Mouse (Mus musculus): ENCODE data around the gene Orai1.

Orai1 gene

DNA sequence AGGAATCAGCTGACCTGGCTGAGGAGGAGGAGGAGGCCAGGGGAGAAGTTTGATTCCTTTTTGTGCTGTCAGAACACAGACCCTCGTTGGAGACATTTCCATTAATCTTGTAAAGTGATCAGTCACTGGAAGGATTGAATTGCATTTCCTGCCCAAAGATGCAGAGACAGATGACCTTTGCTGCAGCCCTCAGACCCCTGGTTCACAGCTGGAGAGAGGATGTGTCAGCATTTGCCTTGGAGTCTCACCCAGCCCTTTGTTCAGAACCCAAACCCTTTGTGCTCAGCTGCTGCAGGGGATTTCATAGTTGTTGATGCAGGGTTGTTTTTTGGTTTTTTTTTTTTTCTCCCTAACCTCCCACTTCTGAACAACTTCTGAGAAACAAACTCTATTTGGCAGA, 20.0 kb upstream of the Orai1 start:
- DNase-seq (ENCODE audit: low spot score in 2 of 2) = no peak

DNA sequence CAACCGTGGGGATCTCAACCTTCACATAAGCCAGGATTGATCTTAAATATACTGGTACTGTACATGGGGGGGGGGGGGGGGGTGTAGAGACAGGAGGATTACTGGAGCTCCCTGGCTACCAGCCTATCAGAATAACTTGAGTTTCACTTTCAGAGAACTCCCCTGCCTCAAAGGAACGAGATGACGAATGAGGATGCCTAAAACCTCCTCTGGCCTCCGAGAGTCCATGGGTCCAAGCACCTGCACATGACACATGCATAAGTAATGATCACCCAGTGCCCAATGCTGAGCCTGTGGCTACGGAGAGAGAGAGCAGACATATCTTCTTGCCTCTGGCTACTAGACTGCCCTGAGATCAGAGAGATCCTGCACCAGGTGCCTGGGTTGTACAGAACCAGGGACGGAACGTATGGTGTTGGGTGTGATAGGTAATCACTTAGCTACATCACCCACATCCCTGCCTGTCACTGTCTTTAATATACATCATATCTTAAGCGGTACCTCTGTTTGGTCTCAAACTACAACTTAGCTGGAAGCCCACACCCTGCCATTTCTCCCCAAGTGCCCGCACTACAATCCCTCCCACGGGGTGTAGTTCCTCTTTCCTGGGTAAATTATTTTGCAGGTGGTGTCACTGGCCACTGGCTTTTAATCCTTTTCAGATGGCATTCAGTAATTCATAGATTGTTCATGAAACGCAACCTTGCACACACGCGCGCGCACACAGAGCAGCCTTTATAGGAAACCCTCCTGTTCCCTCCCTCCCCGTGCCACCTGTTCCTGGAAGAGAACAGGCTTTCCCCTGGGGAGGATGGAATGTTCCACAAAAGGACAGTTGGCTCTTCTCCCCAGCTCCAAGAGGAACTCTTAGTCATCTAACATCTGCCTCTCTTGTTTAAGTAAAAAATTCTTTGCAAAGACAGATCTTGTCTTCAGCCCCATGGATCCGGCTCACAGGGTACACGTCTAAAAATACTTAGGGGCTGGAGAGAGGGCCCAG, 17.4 kb upstream of the Orai1 start:
- no peak for DNase-seq (ENCODE audit: low spot score in 2 of 2)

DNA sequence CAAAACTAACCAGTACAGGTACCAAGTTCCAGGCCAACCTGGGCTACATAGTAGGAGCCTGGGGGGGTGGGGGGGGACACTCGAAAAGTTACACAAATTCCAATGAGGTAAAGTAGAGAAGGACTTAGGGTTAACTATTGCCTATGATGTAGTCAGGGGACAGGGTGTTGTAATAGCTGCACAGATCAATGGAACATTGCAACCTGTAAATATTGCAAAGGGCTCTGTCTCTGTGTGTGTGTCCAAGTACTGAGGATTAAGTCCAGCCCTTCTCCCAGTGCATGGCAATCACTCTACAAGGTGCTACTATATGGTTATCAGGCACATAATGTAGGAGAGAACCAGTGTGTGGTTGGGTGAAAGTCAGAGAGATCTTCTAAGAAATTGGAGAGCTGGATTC, 14.0 kb upstream of the Orai1 start:
- no peak for DNase-seq (ENCODE audit: low spot score in 2 of 2)

DNA sequence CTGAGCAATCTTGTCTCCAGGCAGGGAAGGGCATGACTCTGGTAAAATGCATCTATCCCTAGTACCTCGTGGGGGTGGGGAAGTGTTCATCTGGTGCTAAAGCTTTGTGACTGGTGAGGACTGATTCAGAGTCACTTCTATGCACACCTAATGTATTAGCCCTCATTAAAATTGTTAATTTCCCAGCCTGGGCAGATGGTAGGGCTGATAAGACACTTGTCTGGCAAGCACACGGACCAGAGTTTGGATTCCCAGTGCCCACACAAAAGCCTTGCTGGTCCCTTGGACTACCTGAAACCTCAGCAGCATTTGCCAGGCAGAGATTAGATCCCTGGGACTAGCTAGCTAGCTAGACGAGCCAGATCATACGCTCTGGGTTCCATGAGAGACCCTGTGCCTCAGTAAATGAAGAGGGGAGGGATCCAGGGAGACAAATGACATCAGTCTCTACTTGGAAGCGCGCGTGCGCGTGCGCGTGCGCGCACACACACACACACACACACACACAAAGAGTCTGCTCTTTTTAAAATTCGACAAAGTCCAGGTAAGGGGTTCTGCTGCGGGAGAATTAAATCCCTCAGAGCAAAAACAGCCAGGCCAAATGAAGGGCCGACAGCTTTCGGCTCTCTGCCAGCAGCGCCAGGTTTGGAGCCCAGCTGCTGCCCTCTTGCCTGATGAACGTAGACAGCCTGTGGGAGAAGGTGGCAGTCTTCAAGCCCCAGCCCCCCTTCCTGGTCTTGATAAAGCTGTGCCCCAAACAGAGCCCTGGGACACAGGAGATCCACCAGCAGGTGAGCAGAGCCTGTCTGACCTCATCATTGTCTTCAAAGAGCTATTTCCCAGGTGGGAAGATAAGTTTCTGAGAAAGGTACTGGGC, 8.9 kb upstream of the Orai1 start:
- no peak for DNase-seq (ENCODE audit: low spot score in 2 of 2)

DNA sequence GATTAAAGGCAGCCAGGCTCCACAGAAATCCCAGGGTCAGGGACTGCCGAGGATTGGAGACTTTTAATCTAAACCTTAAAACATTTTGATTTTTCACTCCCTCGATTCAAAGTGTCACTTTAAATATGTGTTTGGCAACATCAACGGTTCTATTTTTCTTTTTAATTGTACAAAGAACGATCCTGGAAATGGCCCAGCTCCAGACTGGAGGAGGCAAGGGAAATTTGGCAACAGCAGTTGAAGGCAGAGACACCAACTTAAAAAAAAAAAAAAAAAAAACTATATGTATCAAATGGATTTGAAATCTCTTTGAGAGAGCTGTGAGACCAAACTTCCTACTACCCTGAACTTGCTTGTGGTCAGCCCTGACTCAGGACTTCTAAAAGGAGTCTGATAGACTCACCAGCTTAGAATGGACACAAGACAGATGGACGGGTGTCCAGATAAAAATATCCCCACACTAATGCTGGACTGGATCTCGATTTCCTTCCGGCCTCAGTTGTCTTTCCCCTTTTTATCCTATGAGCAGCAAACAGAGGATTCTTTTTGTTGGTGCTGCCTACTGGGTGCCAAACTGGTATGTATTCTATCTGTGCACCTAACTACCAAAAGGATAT, 5.9 kb upstream of the Orai1 start:
- DNase-seq (ENCODE audit: low spot score in 2 of 2) = no peak

DNA sequence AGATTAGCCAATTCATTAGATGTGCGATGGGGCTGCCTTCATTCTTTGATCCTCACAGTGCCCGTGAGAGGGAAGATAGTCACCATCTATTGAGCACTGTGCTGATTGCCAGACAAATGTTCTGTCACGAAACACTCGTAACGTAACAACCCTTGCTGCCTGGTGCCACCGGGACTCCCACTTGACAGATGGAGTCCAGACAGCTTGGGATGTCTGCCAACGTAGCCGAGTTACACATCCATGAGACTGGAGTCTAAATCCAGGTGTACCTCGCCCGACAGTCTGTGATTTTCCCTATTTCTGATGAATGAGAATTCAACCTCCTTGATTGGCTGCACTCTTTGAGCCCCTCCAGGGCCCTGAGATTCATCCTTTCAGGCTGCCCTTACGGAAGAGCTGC, 5.0 kb upstream of the Orai1 start:
- no peak for DNase-seq (ENCODE audit: low spot score in 2 of 2)

DNA sequence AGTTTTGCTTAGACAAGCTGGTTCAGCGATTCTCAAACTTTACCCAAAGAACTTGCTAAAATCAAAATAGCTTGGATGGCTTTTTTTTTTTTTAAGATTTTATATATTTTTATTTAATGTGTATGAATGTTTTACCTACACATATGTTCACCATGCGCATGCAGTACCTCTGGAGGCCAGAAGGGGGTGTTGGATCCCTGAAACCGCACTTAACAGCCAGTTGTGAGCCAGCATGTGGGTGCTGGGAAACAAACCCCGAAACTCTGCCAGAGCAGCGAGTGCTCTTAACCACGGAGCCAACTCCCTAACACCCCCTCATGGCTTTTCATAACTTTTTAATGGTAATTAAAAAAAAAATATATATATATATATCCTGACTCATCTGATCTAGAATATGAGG, 4.1 kb upstream of the Orai1 start:
- no peak for DNase-seq (ENCODE audit: low spot score in 2 of 2)

DNA sequence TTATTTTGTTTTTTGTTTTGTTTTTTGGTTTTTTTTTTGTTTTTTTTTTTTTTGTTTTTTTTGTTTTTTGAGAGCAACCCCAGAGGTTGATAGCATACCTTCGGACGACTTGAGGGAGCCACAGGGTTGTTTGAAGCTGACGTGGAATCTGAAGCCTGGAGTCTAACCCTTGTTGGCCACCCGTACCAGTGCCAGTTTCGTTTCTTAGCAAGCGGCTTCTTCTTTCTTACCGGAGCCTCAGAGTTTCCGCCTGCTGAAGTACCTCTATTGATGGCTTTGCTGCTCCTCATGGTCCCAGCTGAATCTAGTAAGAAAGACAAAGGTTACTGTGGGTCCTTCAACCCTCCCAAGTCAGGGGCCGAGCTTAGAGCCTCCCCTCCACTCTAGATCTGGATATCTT, 3.2 kb upstream of the Orai1 start:
- no peak for DNase-seq (ENCODE audit: low spot score in 2 of 2)

DNA sequence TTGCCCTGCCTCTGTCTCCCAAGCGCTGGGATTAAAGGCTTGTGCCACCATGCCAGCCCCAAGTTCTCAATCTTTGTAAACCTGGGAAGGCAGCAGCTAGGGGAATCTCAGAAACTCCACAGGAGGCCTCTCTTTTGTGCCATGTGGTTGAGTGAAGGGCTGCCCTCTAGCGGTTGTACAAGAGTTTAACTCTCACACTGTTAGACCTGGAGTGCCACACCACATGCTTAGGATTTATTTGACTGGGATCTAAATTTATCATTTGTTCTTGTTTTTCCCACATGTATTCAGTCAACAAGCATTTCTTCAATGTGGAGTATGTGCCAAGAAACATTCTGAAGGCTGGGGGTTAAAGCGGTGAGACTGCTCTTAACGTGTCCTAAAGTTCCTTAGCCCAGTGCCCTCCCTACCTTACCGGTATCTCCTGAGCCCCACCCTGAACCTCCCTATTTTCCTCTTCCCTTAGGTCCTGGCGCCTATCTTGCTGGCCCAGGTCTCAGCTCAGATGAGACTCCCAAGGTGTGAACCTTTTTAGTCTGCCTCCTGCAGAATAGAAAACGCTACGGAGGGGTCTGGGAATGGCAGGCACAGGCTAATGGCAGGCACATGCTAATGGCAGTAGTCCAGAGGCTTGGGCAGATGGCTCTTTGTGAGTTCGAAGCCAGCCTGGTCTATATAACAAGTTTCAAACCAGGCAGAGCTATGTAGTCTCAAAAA, 1.1 kb upstream of the Orai1 start:
- peak; percentile 51 to 76 for DNase-seq (ENCODE audit: low spot score in 2 of 2)

DNA sequence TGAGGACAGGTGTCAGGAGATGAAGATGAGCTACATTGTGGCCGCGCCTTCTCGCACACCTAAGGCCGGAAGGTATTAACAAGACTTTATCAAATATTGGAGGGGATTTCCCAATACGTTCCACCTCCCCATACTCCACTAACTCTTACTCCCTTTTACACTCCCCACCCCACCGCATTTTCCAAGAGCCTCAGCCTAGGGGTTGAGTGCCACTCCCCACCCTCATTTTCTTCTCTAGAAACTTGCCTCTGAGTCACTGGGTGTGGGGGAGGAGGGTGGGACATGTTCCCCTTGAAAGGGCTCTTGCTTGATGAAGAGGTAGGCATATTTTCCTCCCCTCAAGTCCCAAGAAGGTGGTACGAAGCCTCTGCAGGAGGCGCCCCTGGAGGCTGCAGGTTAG, 1.0 kb downstream of the Orai1 start:
- no peak for DNase-seq (ENCODE audit: low spot score in 2 of 2)

DNA sequence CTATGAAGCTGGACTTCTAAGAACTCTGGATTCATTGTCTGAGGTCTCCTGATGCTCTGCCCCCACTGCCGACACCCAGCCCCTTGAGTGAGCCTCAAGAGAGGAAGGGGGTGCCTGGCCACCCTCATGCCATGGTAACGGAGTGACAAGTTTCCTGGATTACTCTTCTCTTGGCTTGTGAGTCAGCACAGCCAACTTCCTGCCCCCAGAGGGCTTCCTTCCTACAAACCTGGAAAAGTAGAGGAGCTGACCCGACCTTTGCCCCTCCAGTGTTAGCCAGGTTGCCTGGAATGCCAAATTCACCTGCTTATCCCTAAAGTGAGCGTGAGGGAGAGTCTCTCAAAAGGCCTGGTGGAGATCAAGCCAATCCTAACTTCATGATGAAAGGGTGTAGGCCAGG, 2.6 kb downstream of the Orai1 start:
- no peak for DNase-seq (ENCODE audit: low spot score in 2 of 2)

DNA sequence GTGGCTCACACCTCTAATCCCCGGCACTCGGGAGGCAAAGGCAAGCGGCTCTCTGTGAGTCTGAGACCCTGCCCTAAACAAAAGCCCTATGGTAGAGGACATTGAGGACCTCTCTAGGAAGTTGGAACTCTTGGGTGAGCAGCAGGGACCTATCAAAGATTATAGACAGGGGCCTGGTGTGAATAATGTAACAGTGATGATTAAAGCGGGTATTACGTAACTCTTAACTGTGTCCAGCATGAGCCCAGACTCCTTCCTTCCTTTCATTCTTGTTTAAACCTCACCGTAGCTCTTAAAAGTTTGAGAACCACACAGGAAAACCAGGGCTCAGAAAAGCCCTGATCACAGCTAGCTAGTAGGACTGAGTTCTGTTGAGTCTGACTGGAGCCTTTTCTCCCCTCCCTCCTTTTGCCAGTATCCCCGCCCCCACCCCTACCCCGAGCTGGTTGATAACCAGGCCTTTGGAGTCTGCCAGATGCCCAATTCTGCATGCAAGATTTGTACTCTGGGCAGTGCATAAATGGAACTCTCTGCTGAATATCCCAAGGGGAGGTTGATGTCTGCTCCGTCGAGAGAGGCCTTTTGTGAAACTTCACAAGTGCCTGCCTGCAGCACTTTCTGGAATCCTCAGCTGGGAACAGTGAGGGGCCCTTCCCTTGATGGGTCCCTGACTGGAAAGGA, 4.6 kb downstream of the Orai1 start:
- no peak for DNase-seq (ENCODE audit: low spot score in 2 of 2)

DNA sequence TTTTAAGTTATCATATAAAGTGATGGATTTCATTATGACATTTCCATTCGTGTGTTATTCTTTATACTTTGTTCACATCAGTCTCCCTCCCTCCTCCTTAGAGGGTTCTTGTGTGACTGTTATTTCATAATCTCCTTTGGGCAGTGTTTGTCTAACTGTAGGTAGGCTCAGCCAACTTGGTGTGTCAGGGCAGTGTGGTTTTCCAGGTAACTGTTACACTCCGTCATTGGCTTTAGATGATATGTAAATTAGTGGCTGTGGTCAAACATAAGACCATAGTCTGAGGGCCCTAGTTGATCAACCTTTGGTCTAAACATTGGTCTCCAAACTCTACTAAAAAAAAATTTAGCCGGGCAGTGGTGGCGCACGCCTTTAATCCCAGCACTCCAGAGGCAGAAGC, 5.6 kb downstream of the Orai1 start:
- DNase-seq (ENCODE audit: low spot score in 2 of 2) = no peak

DNA sequence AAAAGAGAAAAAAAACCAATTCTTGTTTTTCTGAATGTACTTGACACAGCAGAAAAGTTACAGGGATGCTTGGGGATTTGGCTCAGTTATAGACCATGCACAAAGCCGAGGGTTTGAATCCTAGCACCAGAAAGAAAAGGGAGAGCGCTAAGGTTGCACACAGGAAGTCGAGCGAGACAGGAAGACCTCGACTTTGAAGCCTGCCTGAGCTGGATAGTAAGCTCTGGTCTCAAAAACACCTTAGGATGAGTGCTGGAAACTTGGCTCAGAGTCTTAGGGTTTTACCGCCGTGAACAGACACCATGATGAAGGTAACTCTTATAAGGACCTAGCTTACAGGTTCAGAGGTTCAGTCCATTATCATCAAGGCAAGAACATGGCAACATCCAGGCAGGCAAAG, 6.6 kb downstream of the Orai1 start:
- DNase-seq (ENCODE audit: low spot score in 2 of 2) = no peak

DNA sequence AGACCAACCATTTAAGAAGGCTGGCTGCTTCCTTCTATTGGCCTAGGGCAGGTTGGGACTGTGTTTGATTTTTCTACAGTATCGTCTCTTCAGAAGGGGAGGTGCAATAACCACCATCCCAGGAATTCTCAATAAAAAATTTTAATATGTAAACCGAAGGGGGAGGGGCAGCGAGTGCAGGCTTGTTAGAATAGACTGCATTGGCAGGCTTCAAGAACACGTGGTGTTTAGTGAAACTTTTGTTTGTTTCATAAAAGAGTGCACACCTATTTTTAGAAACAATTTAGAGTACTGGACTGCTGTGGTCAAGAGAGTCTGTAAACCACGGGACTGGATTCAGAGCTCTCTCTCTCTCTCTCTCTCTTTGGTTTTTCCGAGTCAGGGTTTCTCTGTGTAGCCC, 8.2 kb downstream of the Orai1 start:
- no peak for DNase-seq (ENCODE audit: low spot score in 2 of 2)

DNA sequence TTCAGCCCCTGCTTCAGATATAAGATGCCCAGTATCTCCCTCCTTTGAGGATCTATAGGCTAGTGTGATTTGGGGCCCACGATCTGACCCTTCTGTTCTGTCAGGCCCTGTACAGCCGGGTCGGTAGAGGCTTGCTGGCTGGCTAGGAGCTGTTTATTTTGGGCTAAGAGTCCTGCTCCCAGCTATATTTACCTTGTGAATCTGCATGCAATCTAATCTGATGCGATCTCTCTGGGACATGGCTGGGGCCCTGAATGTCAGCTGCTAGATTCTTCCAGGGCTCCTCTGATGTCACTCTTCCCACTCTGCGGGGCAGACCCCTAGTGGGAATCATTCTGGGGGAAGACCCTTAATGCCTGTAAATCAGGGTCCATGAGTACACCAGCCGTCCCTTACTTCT, 9.4 kb downstream of the Orai1 start:
- no peak for DNase-seq (ENCODE audit: low spot score in 2 of 2)

DNA sequence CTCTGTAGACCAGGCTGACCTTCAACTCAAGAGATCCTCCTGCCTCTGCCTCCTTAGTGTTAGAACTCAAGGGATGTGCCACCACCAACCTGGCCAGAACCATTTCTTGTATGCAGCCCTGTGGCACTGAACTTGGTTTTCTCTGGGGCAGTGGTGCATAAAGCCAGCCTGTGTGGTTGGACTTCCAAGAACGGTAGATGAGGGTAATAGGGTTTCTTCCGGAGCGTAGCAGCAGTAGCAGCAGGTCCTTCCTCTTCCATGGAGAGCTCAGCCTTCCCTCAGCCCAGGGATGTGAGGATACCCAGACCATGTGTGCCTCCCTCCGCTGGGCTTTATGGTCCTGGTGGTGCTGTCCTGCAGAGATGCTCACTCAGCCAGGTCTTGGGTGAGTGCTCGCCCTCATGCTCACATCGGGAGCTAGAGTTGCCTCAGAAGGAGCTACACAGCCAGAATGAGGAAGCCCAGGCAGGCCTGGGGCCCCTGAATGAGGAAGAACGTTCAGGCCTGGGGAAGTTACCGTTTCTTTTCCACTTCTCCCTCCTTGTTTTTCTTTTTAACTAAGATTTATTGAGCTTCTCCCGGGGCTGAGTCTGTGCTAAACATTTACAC, 10.2 kb downstream of the Orai1 start:
- no peak for DNase-seq (ENCODE audit: low spot score in 2 of 2)

DNA sequence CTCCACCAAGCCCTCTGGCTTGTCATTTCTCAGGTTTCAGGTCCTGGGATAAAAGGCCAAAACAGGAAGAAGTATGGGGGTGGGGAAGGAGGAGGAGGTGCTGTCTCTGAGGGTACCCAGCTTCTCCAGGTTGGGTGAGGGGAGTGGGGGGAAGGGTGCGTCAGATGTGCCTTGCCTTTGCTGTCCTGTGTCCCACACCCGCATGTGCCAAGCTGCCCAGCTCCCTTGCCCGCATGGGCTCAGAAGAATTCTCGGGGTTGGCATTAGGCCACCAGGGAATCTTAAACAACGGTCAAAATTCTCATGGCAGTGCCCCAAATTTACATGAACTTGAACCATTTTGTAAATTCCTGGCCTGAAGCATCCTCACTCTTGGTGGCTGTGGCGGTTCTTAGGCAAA, 11.5 kb downstream of the Orai1 start:
- no peak for DNase-seq (ENCODE audit: low spot score in 2 of 2)

DNA sequence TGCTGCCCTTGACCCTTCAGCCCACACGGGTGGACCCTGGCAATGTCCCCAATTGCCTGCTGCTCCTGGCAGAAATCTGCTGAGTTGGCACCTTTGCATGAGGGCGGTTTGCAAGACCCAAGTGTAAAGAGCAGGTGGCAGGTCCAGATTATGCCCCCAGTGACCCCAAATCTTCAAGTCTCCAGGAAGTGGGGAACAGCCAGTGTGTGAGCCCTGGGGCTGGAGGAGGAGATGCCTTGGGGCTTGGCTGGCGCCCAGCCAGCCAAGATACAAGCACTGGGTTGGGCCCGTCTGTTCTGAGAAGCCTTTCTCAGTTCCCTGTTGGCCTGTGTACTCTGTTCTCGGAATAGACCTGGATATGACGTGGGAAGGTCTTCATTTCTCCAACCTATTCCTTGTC, 12.6 kb downstream of the Orai1 start:
- no peak for DNase-seq (ENCODE audit: low spot score in 2 of 2)

DNA sequence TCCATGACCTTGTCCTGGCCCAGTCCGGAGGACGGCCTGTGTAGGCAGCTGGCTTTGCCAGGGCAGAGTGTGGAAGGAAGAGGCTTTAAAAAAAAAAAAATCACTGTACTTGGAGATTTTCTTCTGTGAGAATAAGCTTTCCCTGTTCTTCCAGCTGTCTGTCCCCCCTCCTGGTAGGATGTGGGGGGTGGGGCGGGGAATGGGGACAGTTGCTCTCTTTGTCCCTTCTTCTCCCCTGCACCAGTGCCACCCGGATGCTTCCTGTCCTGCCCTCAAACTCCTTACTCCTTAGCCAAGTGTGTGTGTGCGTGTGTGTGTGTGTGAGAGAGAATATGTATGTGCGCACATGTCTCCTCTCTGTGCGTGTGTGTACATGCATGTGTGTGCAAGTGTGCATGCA, 14.9 kb downstream of the Orai1 start:
- DNase-seq (ENCODE audit: low spot score in 2 of 2) = no peak

DNA sequence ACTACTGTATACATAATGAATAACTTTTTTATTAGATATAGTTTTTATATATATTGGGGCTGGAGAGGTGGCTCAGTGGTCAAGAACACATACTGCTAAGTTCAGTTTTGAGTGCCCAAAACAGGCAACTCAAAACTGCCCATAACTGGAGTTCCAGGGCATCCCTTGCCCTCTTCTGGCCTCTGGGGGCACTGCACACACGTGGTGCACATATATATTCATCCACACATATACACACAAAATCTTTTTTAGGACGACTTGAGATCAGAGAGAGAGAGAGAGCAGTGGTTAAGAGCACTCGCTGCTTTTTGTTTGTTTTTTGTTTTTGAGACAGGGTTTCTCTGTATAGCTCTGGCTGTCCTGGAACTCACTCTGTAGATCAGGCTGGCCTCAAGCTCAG, 16.4 kb downstream of the Orai1 start:
- DNase-seq (ENCODE audit: low spot score in 2 of 2) = no peak
